20 mouse cellular contexts compared by ENCODE assay signal in the genomic region with DNA sequence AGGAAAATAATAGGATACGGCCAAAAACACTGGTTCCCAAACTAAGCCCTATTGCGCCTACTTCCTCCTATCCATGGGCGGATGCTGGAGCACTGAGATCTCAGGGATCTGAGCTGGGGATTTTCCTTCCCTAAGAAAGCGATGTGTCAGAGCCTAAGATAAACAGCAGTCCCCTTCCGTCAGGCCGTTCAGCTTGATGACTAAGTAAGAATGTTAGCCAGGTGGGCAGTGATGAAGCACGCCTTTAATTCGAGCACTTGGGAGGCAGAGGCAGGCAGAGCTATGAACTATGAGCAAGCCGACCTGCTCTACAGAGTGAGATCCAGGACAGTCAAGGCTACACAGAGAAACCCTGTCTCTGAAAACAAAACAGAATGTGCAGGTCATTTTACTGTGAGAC.
"Had no signal": no experiment of that assay in that cellular context is flagged by ENCODE, and none has a peak within 500 bp of the region (broad histone marks: within the 10 kb centered on the region; RNA-seq: fewer than 3 reads in every experiment).

No protein-coding gene starts in this region.

- H3K27me3 ChIP-seq: intestine, embryonic 15.5 days; limb, embryonic 13.5 days; liver, embryonic 12.5 days; liver, embryonic 15.5 days; midbrain, embryonic 12.5 days; midbrain, embryonic 15.5 days; neural tube, embryonic 13.5 days; stomach, embryonic 15.5 days had no signal

- H3K4me2 ChIP-seq: intestine, embryonic 15.5 days; limb, embryonic 13.5 days; liver, embryonic 12.5 days; liver, embryonic 15.5 days; midbrain, embryonic 12.5 days; midbrain, embryonic 15.5 days; neural tube, embryonic 13.5 days; stomach, embryonic 15.5 days had no signal

- H3K4me1 ChIP-seq: intestine, embryonic 15.5 days; limb, embryonic 10.5 days; limb, embryonic 13.5 days; liver, embryonic 12.5 days; liver, embryonic 15.5 days; midbrain, embryonic 12.5 days; midbrain, embryonic 15.5 days; neural tube, embryonic 13.5 days had no signal

- H3K27ac ChIP-seq: intestine, embryonic 15.5 days; kidney, postnatal 0 days; layer of hippocampus, adult 2 months; limb, embryonic 10.5 days; limb, embryonic 13.5 days; liver, embryonic 12.5 days; liver, embryonic 15.5 days; macrophage; midbrain, embryonic 12.5 days; midbrain, embryonic 15.5 days; neural tube, embryonic 13.5 days; stomach, embryonic 15.5 days had no signal

- H3K36me3 ChIP-seq: intestine, embryonic 15.5 days; limb, embryonic 10.5 days; limb, embryonic 13.5 days; liver, embryonic 12.5 days; liver, embryonic 15.5 days; midbrain, embryonic 12.5 days; midbrain, embryonic 15.5 days; neural tube, embryonic 13.5 days; stomach, embryonic 15.5 days had no signal

- H3K4me3 ChIP-seq: intestine, embryonic 15.5 days; layer of hippocampus, adult 2 months; limb, embryonic 10.5 days; limb, embryonic 13.5 days; liver, embryonic 12.5 days; liver, embryonic 15.5 days; midbrain, embryonic 12.5 days; midbrain, embryonic 15.5 days; neural tube, embryonic 13.5 days; stomach, embryonic 15.5 days had no signal

- H3K9ac ChIP-seq: intestine, embryonic 15.5 days; limb, embryonic 13.5 days; liver, embryonic 12.5 days; liver, embryonic 15.5 days; midbrain, embryonic 12.5 days; midbrain, embryonic 15.5 days; neural tube, embryonic 13.5 days; stomach, embryonic 15.5 days had no signal

- DNase-seq: layer of hippocampus, adult 9-11 months; liver; lung, adult 2 months; lung, postnatal 14 days; retina, postnatal 1 day; right cerebral cortex, postnatal 25 days; spleen, adult 18-20 months; thymus, postnatal 25 days had no signal

- H3K9me3 ChIP-seq: intestine, embryonic 15.5 days; limb, embryonic 10.5 days; limb, embryonic 13.5 days; liver, embryonic 12.5 days; liver, embryonic 15.5 days; midbrain, embryonic 12.5 days; midbrain, embryonic 15.5 days; neural tube, embryonic 13.5 days; stomach, embryonic 15.5 days had no signal

- ATAC-seq: intestine, embryonic 15.5 days; liver, embryonic 12.5 days; midbrain, embryonic 15.5 days had no signal
